Mouse (Mus musculus) cerebellum, postnatal 14 days (tissue): ENCODE results near the gene Pole4.

Experiments used
- DNase-seq, 2 experiments: peaks; one replicate each; pipeline ENCODE4 v3.0.0; 2021; ENCODE audit warnings: mixed read lengths in 2 of 2

Pole4 gene

DNA sequence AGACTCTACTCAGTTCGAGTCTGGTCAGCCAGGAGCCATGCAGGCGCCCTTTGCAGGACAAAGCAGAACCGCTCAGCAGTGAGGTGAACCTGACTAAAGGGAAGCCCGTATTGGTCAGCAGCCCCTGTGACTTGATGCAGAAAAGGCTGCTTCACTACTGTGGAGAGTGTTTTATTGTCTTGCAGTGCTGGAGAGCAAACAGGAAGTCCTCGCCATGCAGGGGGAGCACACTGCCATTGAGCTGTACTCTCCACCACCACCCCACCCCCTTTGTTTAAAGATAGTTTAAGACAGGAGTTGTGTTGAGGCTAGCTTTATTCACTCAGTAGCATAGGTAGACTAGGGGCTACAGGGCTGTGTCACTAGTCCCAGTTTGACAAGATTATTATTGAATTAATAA, at the start of gene Pole4:
Gene Pole4, minus strand, starts transcription at position 145 of the 400 bp plus-strand sequence.
- DNase-seq, result no peak

DNA sequence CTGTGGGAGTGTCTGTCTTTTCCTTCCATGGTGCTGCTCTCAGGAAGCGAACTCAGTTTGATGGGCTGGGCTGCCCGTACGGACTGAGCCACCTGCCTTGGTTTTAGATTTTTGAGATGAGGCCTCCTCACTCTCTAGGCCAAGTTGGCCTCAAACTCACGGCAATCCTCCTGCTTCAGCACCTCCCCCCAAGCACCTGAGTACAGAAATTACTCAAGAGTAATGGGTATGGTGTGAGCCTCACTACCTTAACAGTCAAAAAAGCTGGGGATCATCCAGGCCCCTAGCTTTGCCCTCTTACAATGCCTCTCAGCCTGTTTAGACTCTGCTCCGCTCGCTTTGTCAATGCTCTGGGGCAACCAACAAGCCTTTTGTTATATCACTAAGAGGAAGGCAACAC, 49.6 kb upstream of the Pole4 start:
- no peak for DNase-seq

DNA sequence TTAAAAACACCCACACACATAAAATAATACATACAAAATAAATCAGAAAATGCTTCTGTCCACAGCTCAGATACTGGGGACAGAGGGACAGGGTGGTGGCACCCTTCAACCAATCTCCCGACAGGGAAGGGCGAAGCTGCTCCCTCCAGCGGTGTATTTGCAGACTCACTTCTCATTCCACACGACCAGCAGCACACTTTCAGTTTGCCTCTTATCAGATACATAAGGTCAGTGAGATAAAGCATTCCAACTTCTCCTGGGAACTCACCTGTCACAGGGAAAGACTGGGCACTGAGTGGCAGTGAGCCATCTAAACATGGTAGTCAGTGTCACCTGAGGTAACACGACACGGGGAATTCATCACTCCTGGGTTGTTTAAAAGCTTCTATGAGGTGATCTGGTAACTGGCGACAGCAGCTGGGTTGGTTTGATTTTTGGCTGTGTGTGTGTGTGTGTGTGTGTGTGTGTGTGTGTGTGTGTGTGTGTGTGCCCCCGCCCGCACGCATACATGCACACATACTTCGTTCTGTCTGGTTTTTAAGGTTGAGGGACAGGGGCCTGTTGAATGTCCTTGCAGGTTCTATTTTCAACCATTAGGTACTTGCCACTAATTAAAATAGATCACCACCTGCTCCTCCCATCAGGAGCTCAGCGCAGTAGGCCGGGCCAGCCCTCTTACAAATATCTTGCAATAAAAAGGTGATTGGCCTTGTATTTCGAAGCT, 48.6 kb upstream of the Pole4 start:
- DNase-seq, result peak in 1 of 2 experiments; percentile 57

DNA sequence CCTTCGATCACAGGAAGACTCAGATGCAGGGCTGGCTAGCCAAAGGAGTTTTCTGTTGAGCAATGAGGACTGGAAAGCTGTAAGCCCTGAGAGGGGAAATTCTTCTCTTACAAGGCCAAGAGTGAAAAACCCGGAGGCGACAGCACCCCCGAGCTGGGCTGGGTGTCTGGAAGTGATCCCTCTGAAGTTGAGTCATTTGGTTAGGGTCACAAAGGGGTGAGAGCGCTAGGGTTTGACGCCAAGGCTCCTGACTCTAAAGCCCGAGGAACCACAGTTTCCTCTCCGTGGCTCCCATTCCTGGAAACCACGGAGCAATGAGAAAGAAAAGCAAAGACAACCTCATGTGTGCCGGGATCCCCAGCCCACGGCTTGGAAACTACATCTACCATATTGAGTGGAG, 47.9 kb upstream of the Pole4 start:
- no peak for DNase-seq

DNA sequence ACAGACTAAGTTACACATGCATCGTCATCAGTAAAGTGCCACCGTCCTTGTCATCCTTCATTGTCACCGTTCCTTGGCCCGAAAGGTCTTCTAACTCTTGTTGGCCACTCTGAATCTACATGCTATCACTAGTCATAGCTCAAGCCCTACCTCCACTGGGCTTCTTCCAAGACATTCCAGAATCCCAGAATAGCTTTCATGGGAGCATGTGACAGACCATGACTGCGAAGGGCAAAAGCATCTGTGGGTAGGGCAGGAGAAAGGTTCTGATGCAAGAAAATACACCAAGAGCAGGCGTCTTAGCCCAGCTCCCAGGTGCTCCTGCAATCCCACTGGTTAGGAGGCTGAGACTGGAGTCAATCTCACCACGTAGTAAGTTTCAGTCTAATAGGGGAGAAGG, 46.6 kb upstream of the Pole4 start:
- no peak for DNase-seq

DNA sequence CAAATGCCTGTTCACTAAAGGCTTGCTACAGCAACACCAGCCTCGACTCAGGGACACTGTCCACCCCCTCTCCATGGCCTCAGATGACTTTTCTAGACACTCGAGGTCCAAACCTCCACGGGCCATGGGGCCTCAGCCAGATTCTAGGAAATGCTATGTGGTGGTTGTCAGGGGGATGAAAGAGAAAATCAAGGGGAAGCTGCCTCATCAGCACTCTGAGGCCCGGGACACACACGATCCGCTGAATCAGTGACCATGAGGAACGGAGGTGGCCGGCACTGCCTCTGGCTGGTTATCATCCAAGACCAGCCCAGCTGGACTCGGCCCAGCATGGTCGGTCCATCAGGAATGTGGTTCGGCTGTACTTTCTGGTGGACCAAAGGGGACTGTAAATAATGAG, 45.9 kb upstream of the Pole4 start:
- peak; percentile 44 to 52 for DNase-seq

DNA sequence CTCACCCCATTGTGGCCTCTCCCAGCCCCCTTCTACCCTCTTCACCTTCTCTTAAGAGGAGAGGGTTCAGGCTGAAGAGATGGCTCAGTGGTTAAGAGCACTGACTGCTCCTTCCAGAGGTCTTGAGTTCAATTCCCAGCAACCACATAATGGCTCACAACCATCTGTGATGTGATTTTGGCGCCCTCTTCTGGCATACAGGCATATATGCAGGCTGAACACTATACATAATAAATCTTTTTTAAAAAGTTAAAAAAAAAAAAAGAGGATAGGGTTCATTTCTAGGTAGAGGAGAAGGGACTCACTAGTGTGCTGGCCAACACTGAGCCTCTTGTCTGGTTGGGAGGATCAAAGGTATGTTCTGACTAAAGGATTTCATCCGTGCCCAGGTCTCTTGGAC, 44.9 kb upstream of the Pole4 start:
- no peak for DNase-seq

DNA sequence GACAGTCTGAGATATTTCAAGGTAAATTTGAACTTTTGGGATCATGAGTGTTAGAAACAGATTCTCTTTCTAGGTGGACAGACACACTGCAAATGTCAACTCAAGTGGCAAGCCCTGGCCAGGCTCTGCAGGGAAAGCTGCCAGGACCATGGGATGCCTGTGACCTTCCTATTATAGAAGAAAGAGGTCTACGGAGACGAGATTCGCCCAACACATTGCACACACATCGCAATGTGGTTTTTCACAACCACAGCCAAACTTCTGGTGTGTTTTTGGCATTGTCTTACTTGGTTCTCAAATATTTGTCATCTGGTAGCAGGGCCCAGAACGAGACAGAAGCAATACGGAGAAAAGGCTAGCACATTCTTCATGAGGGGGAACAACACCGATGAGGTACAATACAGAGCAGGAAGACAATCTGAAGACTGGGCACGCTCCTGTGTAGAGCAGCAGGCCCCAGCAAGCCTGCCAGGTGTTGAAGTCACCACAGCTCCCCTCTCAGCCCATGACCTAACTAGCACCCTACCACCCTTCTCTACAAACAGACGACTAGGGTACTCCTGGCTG, 43.0 kb upstream of the Pole4 start:
- DNase-seq, result peak; percentile 58 to 59

DNA sequence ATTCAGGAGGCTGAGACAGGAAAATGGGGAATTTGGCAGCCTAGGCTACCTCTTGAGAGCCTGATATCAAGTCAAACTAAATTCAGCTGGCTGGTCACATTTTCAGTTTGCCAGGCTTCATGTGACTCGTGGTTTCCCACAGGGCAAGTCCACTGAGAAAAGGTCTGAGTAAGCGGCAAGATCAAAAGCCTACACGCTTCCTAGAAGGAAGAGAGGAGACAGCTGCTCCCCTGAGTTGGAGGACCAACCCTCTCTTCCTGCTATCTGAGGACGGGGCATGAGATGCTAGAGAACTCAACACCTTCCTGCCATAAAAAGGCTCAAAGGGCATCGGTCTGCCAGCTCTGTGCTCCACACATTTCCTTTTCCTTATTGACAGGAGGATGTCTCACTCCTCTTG, 41.9 kb upstream of the Pole4 start:
- no peak for DNase-seq

DNA sequence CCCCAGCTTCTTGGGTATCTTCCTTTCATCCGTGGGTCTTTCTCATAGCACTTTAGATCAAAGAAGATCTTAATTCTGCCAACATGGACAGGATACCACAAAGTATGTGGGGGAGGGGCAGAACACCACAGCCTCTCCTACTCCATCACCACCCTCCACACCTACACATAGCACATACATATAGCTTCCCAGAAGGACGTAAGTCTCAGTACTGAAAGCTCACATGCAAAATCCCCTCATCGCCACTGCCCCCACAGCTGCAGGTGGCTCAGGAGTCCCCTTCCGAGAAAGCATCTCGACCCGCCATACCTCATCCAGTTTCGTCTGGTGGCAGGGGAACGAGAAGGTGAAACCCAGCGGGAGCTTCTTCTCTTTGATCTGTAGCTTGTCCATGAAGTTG, 39.4 kb upstream of the Pole4 start:
- DNase-seq, result no peak

DNA sequence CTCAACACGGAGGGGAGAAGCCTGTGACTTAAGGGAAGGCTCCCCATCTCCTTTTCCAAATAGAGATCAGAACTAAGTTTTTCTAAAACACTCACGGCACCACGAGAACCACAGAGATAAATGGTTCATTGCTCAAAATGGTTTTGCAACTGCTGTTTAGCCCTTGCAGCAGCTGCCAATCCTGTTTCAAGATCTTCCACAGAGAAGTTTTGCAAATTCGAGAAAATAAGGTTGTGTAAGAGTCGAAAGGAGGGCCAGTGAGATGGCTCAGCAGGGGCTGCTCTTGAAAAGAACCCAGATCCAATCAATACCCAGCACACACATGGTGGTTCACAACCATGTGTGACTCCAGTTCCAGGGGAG, 36.3 kb upstream of the Pole4 start:
- DNase-seq, result no peak

DNA sequence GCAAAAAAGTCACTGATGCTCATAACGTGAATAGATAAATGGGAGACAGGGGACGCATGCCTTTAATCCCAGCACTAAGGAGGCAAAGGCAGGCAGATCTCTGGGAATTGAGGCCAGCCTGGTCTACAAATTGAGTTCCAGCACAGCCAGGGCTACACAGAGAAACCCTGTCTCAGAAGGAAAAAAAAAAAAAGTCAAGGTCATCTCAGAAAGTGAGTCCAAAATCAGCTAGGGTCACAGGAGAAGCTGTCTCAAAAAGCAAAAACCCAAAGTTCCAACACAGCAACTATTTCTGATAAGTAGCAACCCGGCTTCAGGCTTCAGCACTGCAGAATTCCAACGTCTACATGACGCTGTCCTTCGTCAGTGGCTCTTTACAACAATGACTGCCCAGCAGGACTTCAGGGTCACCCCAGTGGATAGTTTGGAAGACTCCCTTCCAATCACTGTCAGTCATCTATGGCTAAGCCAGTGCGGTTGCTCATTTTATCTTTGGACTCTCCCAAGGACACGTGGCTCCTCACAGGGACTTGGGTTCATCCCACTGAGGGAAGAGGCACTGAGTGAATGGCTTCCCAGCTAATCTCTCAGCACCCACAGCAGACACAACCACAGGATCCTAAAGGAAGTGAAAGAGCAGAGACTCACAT, 35.8 kb upstream of the Pole4 start:
- DNase-seq, result no peak

DNA sequence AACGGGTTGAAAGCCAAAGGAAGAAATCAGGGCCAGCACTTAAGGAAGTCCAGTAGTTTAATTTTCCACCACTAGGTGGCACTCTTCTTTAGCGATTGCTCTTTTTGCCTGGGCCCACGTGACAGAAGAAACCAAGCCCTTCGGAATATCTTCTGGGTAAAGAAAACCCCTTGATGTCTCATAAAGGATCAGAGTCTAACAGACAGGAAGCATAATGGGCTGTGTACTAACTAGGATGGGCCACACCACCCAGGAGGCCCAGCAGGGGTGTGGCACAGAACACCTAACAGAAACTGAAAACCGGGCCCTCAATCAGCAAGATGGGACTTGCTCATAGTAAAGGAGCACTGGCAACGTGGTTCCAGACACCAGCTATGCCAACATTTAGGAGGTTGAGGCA, 35.1 kb upstream of the Pole4 start:
- DNase-seq, result peak; percentile 84 to 86

DNA sequence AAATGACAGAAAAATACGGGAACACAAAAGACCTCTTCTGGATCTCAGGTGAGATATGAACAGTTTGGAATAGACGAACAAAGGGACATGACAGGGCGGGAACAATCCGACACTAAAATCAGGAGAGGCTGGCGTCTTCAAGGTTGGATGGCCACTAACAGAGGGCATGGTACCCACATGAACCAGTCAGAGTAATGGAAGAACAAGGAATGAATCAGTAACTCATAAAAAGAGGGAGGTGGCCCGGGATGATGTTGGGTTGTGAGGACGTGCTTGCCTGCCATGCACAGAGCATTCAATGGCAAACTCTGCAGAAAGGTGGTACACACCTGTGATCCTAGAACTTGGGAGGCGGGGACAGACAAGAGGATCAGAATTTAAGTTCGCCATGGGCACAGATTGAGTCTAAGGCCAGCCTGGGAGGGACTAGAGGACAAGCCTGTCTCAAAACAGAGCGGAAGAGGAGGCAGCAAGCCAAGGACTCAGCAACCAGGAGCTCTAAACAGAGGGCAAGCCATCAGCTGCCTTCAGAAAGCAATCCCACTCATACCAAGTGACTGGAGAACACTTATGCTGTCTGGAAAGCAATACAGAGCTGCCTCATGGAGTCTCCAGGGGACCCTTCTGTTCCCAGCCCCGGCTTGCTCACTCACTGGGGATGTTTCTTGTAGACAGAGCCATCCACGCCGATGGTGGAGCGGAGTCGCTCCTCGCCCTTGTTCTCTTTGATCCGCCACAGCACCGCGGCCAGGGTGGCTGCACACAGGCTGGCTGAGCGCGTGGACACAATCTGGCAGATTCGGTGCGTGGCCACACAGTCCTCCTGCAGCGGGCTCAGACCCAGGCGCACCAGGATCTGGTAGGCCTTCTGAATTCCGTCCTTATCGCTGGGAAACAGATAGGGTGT, 32.7 kb upstream of the Pole4 start:
- peak; percentile 23 to 43 for DNase-seq

DNA sequence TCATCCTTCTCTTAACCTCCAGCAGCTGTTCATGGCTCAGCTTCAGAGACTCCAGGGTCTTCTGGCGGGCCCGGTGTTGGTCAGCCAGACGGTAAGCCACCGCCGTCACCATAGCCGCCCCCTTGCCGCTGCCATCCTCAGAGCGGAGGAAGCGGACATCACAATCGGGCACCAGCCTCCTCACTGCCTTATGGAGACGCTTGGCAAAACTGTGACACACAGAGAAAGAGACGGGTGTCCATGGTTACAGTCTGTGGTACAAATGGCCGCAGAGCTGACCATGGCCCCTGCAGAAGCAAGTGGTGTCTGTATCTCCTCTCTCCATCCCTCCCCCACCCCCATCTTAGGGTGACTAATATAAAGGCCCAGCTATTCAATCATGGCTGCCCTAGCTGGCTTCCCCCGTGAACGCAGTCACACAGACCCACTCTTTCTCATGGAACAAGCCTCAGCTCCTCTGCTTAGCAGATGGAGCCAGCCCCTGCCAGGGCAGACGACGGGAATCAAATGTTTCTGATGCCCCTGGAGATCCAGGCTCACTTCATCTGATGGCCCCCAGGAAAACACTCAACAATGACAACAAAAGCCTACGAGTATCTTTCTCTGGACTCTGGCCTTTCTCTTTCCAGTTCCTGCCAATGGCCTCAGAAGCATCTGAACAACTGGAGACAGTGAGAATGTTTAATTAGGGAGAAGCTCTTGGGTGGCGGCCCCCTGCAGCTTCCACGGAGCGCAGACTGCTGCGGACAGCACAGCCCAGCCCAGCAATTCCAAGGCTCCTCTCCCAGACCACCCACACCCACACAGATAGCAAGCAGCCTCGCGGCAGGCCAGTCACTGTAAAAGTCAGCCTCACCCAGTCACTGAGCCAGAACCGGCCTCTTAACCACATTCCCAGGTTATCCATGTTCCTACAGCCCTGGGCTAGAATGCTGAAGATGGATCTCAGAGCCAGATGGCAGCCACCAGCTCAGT, 31.7 kb upstream of the Pole4 start:
- DNase-seq, result peak; percentile 51 to 53

DNA sequence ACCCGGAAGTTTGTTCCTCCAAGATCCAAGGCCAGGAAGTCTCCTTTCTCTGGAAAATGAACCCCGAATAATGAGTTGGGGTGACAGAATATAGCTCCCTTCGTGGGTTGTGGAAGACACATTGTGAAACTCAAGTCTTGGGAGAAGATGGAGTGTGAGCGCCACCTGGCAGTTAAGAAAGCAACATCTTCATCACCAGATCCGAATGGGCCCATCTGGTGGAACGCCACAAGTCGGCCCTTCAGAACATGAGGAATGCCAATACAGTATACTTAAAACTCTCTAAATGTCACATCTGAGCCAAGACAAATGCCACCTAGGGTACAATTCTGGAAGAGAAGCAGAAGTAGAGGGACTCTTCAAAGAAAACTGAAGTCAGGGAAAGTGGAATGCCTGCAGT, 30.2 kb upstream of the Pole4 start:
- DNase-seq, result peak; percentile 45 to 59

DNA sequence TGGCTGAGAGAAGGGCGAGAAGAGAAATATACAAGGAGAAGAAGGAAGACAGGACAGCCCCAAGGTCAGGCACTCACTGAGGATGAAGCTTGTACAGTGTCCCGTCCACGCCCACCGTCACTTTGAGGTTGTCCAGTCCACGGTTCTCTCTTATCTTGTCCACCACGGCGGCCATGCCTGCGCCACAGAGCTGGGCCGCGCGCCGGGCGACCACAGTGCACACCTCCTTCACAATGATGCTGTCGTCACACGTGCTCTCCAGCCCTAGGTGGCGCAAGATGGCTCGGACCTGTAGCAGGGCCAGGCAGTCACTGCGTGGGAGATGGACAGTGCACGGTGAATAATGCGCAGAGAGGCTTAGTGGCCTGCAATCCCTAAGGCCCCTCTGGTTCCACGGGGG, 23.5 kb upstream of the Pole4 start:
- DNase-seq, result no peak

DNA sequence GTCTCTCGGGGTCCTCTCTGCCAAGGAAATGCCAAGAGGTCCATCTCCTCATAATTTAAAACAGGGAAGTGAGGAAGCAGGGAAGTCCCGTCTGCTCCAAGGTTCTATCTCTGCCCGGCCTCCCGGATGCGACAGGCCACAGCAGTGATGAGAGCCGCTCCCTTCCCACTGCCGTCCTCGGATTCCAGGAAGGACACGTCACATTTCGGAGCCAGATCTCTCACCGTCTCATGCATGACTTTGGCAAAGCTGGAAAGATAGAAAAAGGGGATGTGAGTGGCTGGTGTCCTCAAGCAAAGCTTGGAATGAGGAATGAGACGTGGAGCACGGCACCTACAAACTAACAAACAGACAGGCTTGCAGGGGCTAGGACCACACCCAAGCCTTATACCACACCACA, 22.0 kb upstream of the Pole4 start:
- no peak for DNase-seq

DNA sequence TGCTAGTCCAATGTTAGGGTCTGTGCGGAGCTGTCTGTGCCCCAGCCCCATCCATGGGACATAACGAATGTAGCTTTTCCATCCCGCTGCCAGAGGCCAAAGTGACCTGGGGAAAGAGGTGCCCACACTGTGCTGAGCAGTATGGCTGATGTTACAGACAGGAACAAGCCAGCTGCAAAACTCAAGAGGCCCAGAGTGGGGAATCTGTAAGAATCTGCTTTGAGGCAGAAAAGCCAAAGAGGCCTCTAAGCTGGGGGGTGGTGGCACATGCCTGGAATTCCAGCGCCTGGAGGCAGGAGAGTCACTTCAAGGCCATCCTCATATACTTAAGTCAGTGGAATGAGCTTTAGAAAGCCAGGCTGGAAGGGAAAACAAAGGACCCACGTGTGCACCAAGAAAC, 18.2 kb upstream of the Pole4 start:
- DNase-seq, result no peak

DNA sequence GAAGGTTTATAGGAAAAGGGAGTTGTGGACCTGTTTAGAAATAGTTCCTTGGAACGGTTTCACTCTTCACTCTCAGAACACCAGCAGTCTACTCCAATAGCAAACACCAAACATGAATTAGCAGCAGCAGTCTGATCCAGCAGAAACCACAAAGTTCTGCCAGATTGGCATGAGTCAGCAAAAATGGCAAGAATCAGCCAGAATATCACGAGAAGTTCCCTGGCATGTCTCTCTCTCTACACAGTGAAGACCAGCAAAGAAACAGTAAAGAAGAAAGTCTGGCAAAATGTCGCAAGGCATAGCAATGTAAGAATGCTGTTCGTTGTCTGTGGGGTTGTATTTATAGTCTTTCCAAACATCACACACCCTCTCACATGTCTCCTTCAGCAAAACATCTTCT, 11.0 kb upstream of the Pole4 start:
- DNase-seq, result no peak

DNA sequence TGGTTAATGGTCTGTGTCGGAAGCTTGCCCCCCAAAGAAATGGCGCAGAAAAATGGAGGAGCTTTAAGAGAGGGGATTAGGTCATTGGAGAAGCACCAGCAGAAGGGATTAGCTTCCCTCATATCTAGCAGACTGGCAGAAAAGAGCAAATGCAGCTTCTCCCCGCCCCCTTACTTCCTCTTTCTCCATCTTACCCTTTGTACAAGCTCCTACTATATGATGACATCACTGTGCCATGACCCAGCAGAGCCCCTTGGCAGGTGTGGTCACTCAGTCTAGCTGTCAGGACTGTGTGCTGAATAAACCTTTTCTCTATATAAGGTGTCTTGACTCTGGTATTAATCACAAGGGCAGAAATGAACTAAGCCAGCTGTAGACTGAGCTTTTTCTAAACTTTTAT, 10.5 kb upstream of the Pole4 start:
- no peak for DNase-seq

DNA sequence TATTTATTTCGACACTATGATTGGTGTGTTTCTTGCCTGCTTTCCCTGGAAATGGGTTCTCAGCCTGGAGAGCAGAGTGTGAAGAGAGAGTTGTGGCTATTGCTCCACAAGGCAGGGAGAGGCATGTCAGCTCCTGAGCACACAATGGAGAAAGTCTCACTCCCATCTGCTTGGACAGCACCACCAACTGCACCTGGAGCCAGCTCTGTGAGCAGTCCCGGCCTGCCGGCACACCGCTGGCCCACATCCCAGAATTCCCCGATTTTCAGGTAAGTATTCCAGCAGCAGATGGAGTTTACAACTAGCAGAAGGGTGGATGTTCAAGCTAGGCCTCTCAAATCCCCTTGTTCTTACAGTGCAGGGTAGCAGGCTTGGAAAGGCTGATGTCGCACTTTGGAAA, 10.1 kb upstream of the Pole4 start:
- DNase-seq, result peak in 1 of 2 experiments; percentile 39
